Mouse (Mus musculus): ENCODE data around the gene Olfr885. TPM values are rescaled to one million over a fixed set of nuclear protein-coding genes. Genes with fewer than 3 reads are reported as not detected.

The Olfr885 gene
- polyA plus RNA-seq (2015; fragmentation: Nextera tagmentation; extraction: Ambion mirVana) = not detected in 2 replicates

DNA sequence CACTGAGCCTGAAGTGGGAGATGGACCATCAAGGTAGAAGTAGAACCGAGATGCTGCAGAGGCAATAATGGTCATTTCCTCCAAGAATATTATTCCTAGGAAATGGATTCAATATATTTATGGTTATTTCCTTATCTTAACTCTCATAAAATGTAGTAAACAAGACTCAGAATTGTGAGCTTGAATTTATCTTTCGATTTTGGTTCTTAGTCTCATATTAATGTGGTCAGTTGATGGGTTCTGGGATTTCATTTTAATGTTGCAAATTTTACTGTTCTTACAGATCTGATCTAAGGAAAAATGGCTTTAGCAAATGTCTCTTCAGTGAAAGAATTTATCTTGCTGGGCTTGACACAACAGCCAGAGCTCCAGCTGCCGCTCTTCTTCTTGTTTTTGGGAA, at the start of gene Olfr885:
Gene Olfr885 (plus strand): TSS at position 301 of the 400 bp plus-strand sequence.
- ATAC-seq (ENCODE audit: low read depth) = no peak
- WGBS (ENCODE audit: insufficient replicate concordance) = 57% methylated on average over 3 of the region's 3 CpGs

DNA sequence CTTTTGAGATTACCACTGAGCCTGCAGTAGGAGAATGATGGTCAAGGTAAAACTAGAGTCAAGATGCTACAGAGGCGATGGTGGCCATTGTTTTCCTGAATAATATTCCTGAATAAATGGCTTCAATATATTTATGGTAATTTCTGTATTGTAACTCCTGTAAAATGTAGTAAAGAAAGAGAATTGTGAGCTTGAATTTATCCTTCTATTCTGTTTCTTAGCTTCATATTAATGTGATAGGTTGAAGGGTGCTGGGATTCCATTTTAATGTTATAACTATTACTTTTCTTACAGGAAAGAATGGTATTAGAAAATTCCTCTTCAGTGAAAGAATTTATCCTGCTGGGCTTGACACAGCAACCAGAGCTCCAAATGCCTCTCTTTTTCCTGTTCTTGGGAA, 35.6 kb upstream of the Olfr885 start, which contains the start of gene Olfr883:
Gene Olfr883 (plus strand): TSS at position 301 of the 400 bp plus-strand sequence.
- WGBS (ENCODE audit: insufficient replicate concordance) = 46% methylated on average over 1 of the region's 1 CpGs
- Histone ChIP-seq H3K9ac (ENCODE audit: low read depth, low read length) (no peak within 1 kb of the TSS), H3K27ac (ENCODE audit: low read length) (no peak within 1 kb of the TSS), H3K4me3 (ENCODE audit: low read depth, low read length) (no peak within 1 kb of the TSS), H3K36me3 (ENCODE audit: control insufficient read depth, insufficient read depth) (no peaks in the 10 kb centered on the region), H3K27me3 (ENCODE audit: control insufficient read depth, insufficient read depth, low read depth, low read length) (no peaks in the 10 kb centered on the region), H3K9me3 (replicated peaks; ENCODE audit: control insufficient read depth, low read length) (no peaks in the 10 kb centered on the region), H3K4me2 (ENCODE audit: low read depth, low read length) (no peak within 1 kb of the TSS), H3K4me1 (ENCODE audit: control insufficient read depth, low read depth, low read length) (no peaks in the 10 kb centered on the region)
- ATAC-seq (ENCODE audit: low read depth) = no peak

More for the DNA sequence above, at the start of gene Olfr885:
- no peaks in the 10 kb centered on the region for H3K27me3 ChIP-seq (ENCODE audit: control insufficient read depth, insufficient read depth, low read depth, low read length)
- no peaks in the 10 kb centered on the region for H3K36me3 ChIP-seq (ENCODE audit: control insufficient read depth, insufficient read depth)
- H3K27ac ChIP-seq (ENCODE audit: low read length) = no peak within 1 kb of the TSS
- H3K4me3 ChIP-seq (ENCODE audit: low read depth, low read length) = no peak within 1 kb of the TSS
- H3K4me1 ChIP-seq (ENCODE audit: control insufficient read depth, low read depth, low read length) = no peaks in the 10 kb centered on the region
- no peak within 1 kb of the TSS for H3K9ac ChIP-seq (ENCODE audit: low read depth, low read length)
- no peak within 1 kb of the TSS for H3K4me2 ChIP-seq (ENCODE audit: low read depth, low read length)
- no peaks in the 10 kb centered on the region for H3K9me3 ChIP-seq (replicated peaks; ENCODE audit: control insufficient read depth, low read length)

DNA sequence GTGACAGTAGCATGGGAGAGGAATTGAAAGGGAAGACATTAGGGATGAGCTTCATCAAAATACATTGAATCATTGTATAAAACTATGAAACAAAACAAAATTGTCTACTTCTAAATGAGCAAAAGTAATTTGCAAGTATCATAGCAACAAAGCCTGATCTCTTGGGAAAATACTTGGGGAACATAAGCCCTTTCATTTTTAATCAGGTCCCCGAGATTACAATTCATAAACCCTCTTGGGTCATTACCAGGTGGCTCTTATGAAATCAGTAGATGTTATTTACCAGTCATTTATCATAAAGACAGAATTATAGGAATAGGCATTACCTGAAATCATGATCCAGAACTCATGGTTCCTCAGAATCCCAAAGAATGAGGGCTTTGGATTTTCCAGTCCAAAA, 14.9 kb upstream of the Olfr885 start, which contains the start of gene Olfr884:
Gene Olfr884 (plus strand): TSS at position 301 of the 400 bp plus-strand sequence.
- no peak within 1 kb of the TSS for H3K27ac ChIP-seq (ENCODE audit: low read length)
- ATAC-seq (ENCODE audit: low read depth) = no peak
- no peaks in the 10 kb centered on the region for H3K9me3 ChIP-seq (replicated peaks; ENCODE audit: control insufficient read depth, low read length)
- no peaks in the 10 kb centered on the region for H3K4me1 ChIP-seq (ENCODE audit: control insufficient read depth, low read depth, low read length)
- no peak within 1 kb of the TSS for H3K4me3 ChIP-seq (ENCODE audit: low read depth, low read length)
- H3K36me3 ChIP-seq (ENCODE audit: control insufficient read depth, insufficient read depth) = no peaks in the 10 kb centered on the region
- WGBS (ENCODE audit: insufficient replicate concordance) = 31% methylated on average over 1 of the region's 1 CpGs
- no peak within 1 kb of the TSS for H3K4me2 ChIP-seq (ENCODE audit: low read depth, low read length)
- no peak within 1 kb of the TSS for H3K9ac ChIP-seq (ENCODE audit: low read depth, low read length)
- no peaks in the 10 kb centered on the region for H3K27me3 ChIP-seq (ENCODE audit: control insufficient read depth, insufficient read depth, low read depth, low read length)

DNA sequence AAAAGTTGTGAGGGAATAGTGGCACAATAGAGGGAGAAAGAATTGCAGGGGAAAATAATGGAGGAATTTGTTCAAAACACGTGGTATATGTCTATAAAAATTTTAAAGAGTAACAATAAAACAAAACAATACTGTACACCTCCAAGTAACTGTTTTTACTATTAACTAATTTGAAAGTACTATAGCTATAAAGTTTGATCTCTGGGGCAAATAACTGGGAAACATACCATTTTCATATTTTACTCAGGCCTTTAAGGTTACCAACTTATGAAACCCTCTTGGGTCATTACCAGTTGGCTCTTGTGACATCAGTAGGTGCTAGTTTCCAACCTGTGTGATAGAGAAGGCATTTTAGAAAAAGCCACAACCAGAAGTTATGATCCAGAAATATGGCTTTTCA, 22.6 kb downstream of the Olfr885 start, which contains the start of gene Olfr887:
Gene Olfr887 (plus strand): TSS at position 301 of the 400 bp plus-strand sequence.
- Histone ChIP-seq H3K4me3 (ENCODE audit: low read depth, low read length) (no peak within 1 kb of the TSS), H3K27me3 (ENCODE audit: control insufficient read depth, insufficient read depth, low read depth, low read length) (no peaks in the 10 kb centered on the region), H3K4me1 (ENCODE audit: control insufficient read depth, low read depth, low read length) (no peaks in the 10 kb centered on the region), H3K27ac (ENCODE audit: low read length) (no peak within 1 kb of the TSS), H3K9me3 (replicated peaks; ENCODE audit: control insufficient read depth, low read length) (no peaks in the 10 kb centered on the region), H3K4me2 (ENCODE audit: low read depth, low read length) (no peak within 1 kb of the TSS), H3K9ac (ENCODE audit: low read depth, low read length) (no peak within 1 kb of the TSS), H3K36me3 (ENCODE audit: control insufficient read depth, insufficient read depth) (no peaks in the 10 kb centered on the region)
- no peak for ATAC-seq (ENCODE audit: low read depth)
- WGBS (ENCODE audit: insufficient replicate concordance) = 59% methylated on average over 1 of the region's 1 CpGs

DNA sequence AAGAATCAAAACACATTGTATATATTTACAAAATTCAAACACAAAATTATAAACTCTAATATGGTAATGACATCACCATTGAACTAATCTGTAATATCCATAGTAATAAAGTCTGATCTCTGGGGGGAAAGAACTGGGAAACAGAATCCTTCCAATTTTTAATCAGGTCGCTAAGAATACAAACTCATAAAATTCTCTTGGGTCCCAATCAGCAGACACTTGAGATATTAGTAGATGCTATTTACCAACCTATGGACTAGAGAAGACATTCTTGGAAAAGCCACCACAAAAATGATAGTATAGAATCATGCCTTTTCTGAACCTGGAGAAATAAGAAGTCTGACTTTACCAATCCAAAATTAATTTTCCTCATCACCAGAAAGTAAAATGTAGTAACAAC, 46.7 kb downstream of the Olfr885 start, which contains the start of gene Olfr888:
Gene Olfr888 (plus strand): TSS at position 301 of the 400 bp plus-strand sequence.
- no peaks in the 10 kb centered on the region for H3K9me3 ChIP-seq (replicated peaks; ENCODE audit: control insufficient read depth, low read length)
- H3K27ac ChIP-seq (ENCODE audit: low read length) = no peak within 1 kb of the TSS
- no peak for ATAC-seq (ENCODE audit: low read depth)
- no peaks in the 10 kb centered on the region for H3K36me3 ChIP-seq (ENCODE audit: control insufficient read depth, insufficient read depth)
- H3K4me1 ChIP-seq (ENCODE audit: control insufficient read depth, low read depth, low read length) = no peaks in the 10 kb centered on the region
- whole genome bisulfite sequencing (ENCODE audit: insufficient replicate concordance) = 48% methylated on average over 1 of the region's 1 CpGs
- H3K4me3 ChIP-seq (ENCODE audit: low read depth, low read length) = no peak within 1 kb of the TSS
- no peaks in the 10 kb centered on the region for H3K27me3 ChIP-seq (ENCODE audit: control insufficient read depth, insufficient read depth, low read depth, low read length)
- no peak within 1 kb of the TSS for H3K9ac ChIP-seq (ENCODE audit: low read depth, low read length)
- no peak within 1 kb of the TSS for H3K4me2 ChIP-seq (ENCODE audit: low read depth, low read length)

Other genes with a start within 250 kb of the Olfr885 start
- not detected in 2 replicates for gene Olfr877, start 207.1 kb upstream of the Olfr885 start, polyA plus RNA-seq (2015; fragmentation: Nextera tagmentation; extraction: Ambion mirVana)
- not detected in 2 replicates for gene Olfr145, start 164.6 kb upstream of the Olfr885 start, polyA plus RNA-seq (2015; fragmentation: Nextera tagmentation; extraction: Ambion mirVana)
- not detected in 2 replicates for gene Olfr878, start 143.5 kb upstream of the Olfr885 start, polyA plus RNA-seq (2015; fragmentation: Nextera tagmentation; extraction: Ambion mirVana)
- gene Olfr881, start 69.5 kb upstream of the Olfr885 start, polyA plus RNA-seq (2015; fragmentation: Nextera tagmentation; extraction: Ambion mirVana) = not detected in 2 replicates
- not detected in 2 replicates for gene Olfr883, start 35.5 kb upstream of the Olfr885 start, polyA plus RNA-seq (2015; fragmentation: Nextera tagmentation; extraction: Ambion mirVana)
- gene Olfr884, start 14.8 kb upstream of the Olfr885 start, polyA plus RNA-seq (2015; fragmentation: Nextera tagmentation; extraction: Ambion mirVana) = not detected in 2 replicates
- gene Olfr887, start 22.8 kb downstream of the Olfr885 start, polyA plus RNA-seq (2015; fragmentation: Nextera tagmentation; extraction: Ambion mirVana) = not detected in 2 replicates
- not detected in 2 replicates for gene Olfr888, start 46.8 kb downstream of the Olfr885 start, polyA plus RNA-seq (2015; fragmentation: Nextera tagmentation; extraction: Ambion mirVana)
- 0.06 and 0.12 TPM in 2 replicates for gene Olfr889, start 53.9 kb downstream of the Olfr885 start, polyA plus RNA-seq (2015; fragmentation: Nextera tagmentation; extraction: Ambion mirVana)
- not detected in 2 replicates for gene Olfr890, start 81.2 kb downstream of the Olfr885 start, polyA plus RNA-seq (2015; fragmentation: Nextera tagmentation; extraction: Ambion mirVana)
- not detected in 2 replicates for gene Olfr891, start 119.5 kb downstream of the Olfr885 start, polyA plus RNA-seq (2015; fragmentation: Nextera tagmentation; extraction: Ambion mirVana)
- not detected in 2 replicates for gene Olfr893, start 147.0 kb downstream of the Olfr885 start, polyA plus RNA-seq (2015; fragmentation: Nextera tagmentation; extraction: Ambion mirVana)
- not detected in 2 replicates for gene Olfr894, start 156.7 kb downstream of the Olfr885 start, polyA plus RNA-seq (2015; fragmentation: Nextera tagmentation; extraction: Ambion mirVana)
- gene Olfr143, start 191.5 kb downstream of the Olfr885 start, polyA plus RNA-seq (2015; fragmentation: Nextera tagmentation; extraction: Ambion mirVana) = not detected in 2 replicates
- not detected in 2 replicates for gene Olfr895, start 206.5 kb downstream of the Olfr885 start, polyA plus RNA-seq (2015; fragmentation: Nextera tagmentation; extraction: Ambion mirVana)
- gene Olfr896-ps1, start 229.8 kb downstream of the Olfr885 start, polyA plus RNA-seq (2015; fragmentation: Nextera tagmentation; extraction: Ambion mirVana) = not detected in 2 replicates